Mouse (Mus musculus) hindbrain, embryonic 14.5 days (tissue): ENCODE measurements around the gene Gmeb2. TPM values are rescaled to one million over a fixed set of nuclear protein-coding genes. Genes with fewer than 3 reads are reported as not detected.

Experiments
- ATAC-seq: fragments of 200-750 bp; cut with Nextera tagmentation; 2 replicates; pipeline ENCODE4 v1.8.0; 2017; ENCODE audit warnings: moderate number of reproducible peaks, mild to moderate bottlenecking, moderate TSS enrichment, moderate library complexity; ENCODE audit not compliant: low FRiP score
- DNase-seq: peaks from one replicate; pipeline ENCODE4 v3.0.0-alpha.2; 2015; ENCODE audit warnings: low spot score
- H3K27ac ChIP-seq: fragments of 300-500 bp; sonication (generic); 2 replicates; pipeline ENCODE4 v1.5.1; 2014; ENCODE audit warnings: mild to moderate bottlenecking, moderate library complexity
- H3K27me3 ChIP-seq: fragments of 300-500 bp; sonication (generic); 2 replicates; pipeline ENCODE4 v1.6.1; 2014; ENCODE audit warnings: mild to moderate bottlenecking, low read length, mixed read lengths; ENCODE audit not compliant: control insufficient read depth, insufficient read depth
- H3K36me3 ChIP-seq: fragments of 300-500 bp; sonication (generic); replicated peaks from 2 replicates; pipeline ENCODE4 v1.6.1; 2014; ENCODE audit not compliant: control insufficient read depth, insufficient read depth
- H3K4me1 ChIP-seq: fragments of 300-500 bp; sonication (generic); replicated peaks from 2 replicates; pipeline ENCODE4 v1.6.1; 2014; ENCODE audit warnings: antibody characterized with exemption, low read length, mixed read lengths; ENCODE audit not compliant: control insufficient read depth, insufficient read depth
- H3K4me2 ChIP-seq: fragments of 300-500 bp; sonication (generic); replicated peaks from 2 replicates; pipeline ENCODE4 v1.6.1; 2014; ENCODE audit warnings: mild to moderate bottlenecking, moderate library complexity
- H3K4me3 ChIP-seq: fragments of 300-500 bp; sonication (generic); replicated peaks from 2 replicates; pipeline ENCODE4 v1.5.1; 2014; ENCODE audit warnings: mild to moderate bottlenecking, low read length
- H3K9ac ChIP-seq: fragments of 300-500 bp; sonication (generic); 2 replicates; pipeline ENCODE4 v1.6.1; 2014
- H3K9me3 ChIP-seq: fragments of 300-500 bp; sonication (generic); 2 replicates; pipeline ENCODE4 v1.6.1; 2016; ENCODE audit warnings: low read length; ENCODE audit not compliant: control insufficient read depth
- WGBS: fragments of 180-500 bp; shearing (Covaris S2); extraction: QIAGEN DNeasy Blood & Tissue Kit; methylation state at CpG from one replicate; pipeline ENCODE4 v1.1.7; 2014; 5-methylcytosine and 5-hydroxymethylcytosine counted together
- polyA plus RNA-seq: library from polyadenylated mRNA; unstranded; fragments of >200 nt; fragmentation: Nextera tagmentation; extraction: Ambion mirVana; gene quantifications from 2 replicates; pipeline ENCODE4 v1.2.1, GENCODE M21; 2014

The Gmeb2 gene
- polyA plus RNA-seq, 1 experiment from 2014 or later, result 18.0 TPM

GRCm38 (mm10) chr2:181219538-181220216, 68.2 kb downstream of the Gmeb2 start, which contains the start of gene Fndc11:
Gene Fndc11 (plus strand): TSS chr2:181220013.
- no peaks in the 10 kb centered on the region for H3K27me3 ChIP-seq
- H3K9ac ChIP-seq, result peak within 1 kb of the TSS; percentile 37
- ATAC-seq, result peak; percentile 83; the same call in 1 of the 2 replicates
- no peaks in the 10 kb centered on the region for H3K9me3 ChIP-seq
- H3K4me2 ChIP-seq, result peak within 1 kb of the TSS; percentile 56
- 4% methylated on average over 25 of the region's 25 CpGs for WGBS
- peak; percentile 57 for DNase-seq
- peak within 1 kb of the TSS; percentile 22 for H3K4me3 ChIP-seq
- peaks cover 14% of the 10 kb centered on the region; the same call in 1 of the 2 replicates for H3K4me1 ChIP-seq
- H3K27ac ChIP-seq, result peak within 1 kb of the TSS; percentile 26; the same call in 1 of the 2 replicates
- H3K36me3 ChIP-seq, result no peaks in the 10 kb centered on the region

GRCm38 (mm10) chr2:181218881-181219485, 68.9 kb downstream of the Gmeb2 start:
- H3K4me3 ChIP-seq, result no peak overlapping the region
- 77% methylated on average over 5 of the region's 5 CpGs for WGBS
- ATAC-seq (no peak), DNase-seq (no peak)
- H3K4me1 ChIP-seq, result peaks cover 14% of the 10 kb centered on the region; the same call in 1 of the 2 replicates
- no peak overlapping the region for H3K4me2 ChIP-seq
- no peaks in the 10 kb centered on the region for H3K36me3 ChIP-seq
- no peaks in the 10 kb centered on the region for H3K9me3 ChIP-seq
- H3K27me3 ChIP-seq, result peaks cover 6% of the 10 kb centered on the region
- H3K9ac ChIP-seq, result no peak overlapping the region
- H3K27ac ChIP-seq, result peak overlapping the region; percentile 26; the same call in 1 of the 2 replicates

GRCm38 (mm10) chr2:181216037-181216436, 71.8 kb downstream of the Gmeb2 start:
- Histone ChIP-seq H3K4me2 (no peak overlapping the region), H3K27ac (no peak overlapping the region), H3K9ac (no peak overlapping the region), H3K27me3 (peaks cover 36% of the 10 kb centered on the region), H3K9me3 (no peaks in the 10 kb centered on the region), H3K4me3 (no peak overlapping the region), H3K36me3 (no peaks in the 10 kb centered on the region), H3K4me1 (peaks cover 25% of the 10 kb centered on the region)
- ATAC-seq, result no peak
- no peak for DNase-seq
- WGBS, result 92% methylated on average over 6 of the region's 6 CpGs

- under 1% methylated on average over 17 of the region's 17 CpGs for WGBS
- Histone ChIP-seq H3K4me2 (peak within 1 kb of the TSS; percentile 48), H3K27me3 (peaks cover 37% of the 10 kb centered on the region), H3K27ac (no peak within 1 kb of the TSS), H3K4me1 (peaks cover 11% of the 10 kb centered on the region), H3K4me3 (peak within 1 kb of the TSS; percentile 17), H3K9ac (peak within 1 kb of the TSS; percentile 24; the same call in 1 of the 2 replicates), H3K9me3 (no peaks in the 10 kb centered on the region), H3K36me3 (no peaks in the 10 kb centered on the region)
- DNase-seq (no peak), ATAC-seq (no peak)
Measured at GRCm38 (mm10) chr2:181213021-181213445, 74.8 kb downstream of the Gmeb2 start, which contains the start of gene Srms. Gene Srms (minus strand): TSS chr2:181213185.

GRCm38 (mm10) chr2:181212389-181213020, 75.3 kb downstream of the Gmeb2 start:
- Histone ChIP-seq H3K9me3 (no peaks in the 10 kb centered on the region), H3K9ac (peak overlapping the region; percentile 24; the same call in 1 of the 2 replicates), H3K27me3 (peaks cover 37% of the 10 kb centered on the region), H3K36me3 (no peaks in the 10 kb centered on the region), H3K4me1 (peaks cover 11% of the 10 kb centered on the region), H3K4me2 (peak overlapping the region; percentile 48), H3K27ac (no peak overlapping the region), H3K4me3 (peak overlapping the region; percentile 17)
- DNase-seq (no peak), ATAC-seq (no peak)
- WGBS, result 3% methylated on average over 34 of the region's 34 CpGs

GRCm38 (mm10) chr2:181206118-181206517, 81.7 kb downstream of the Gmeb2 start:
- H3K4me1 ChIP-seq, result no peaks in the 10 kb centered on the region
- H3K27me3 ChIP-seq, result peaks cover 2% of the 10 kb centered on the region
- H3K4me3 ChIP-seq, result no peak overlapping the region
- no peaks in the 10 kb centered on the region for H3K36me3 ChIP-seq
- DNase-seq, result no peak
- no peak overlapping the region for H3K9ac ChIP-seq
- H3K9me3 ChIP-seq, result no peaks in the 10 kb centered on the region
- ATAC-seq, result no peak
- no peak overlapping the region for H3K27ac ChIP-seq
- H3K4me2 ChIP-seq, result no peak overlapping the region
- WGBS, result 81% methylated on average over 9 of the region's 9 CpGs

GRCm38 (mm10) chr2:181205678-181206077, 82.2 kb downstream of the Gmeb2 start:
- no peaks in the 10 kb centered on the region for H3K27me3 ChIP-seq
- no peak for DNase-seq
- H3K9ac ChIP-seq, result no peak overlapping the region
- H3K4me3 ChIP-seq, result no peak overlapping the region
- no peaks in the 10 kb centered on the region for H3K4me1 ChIP-seq
- no peak for ATAC-seq
- no peaks in the 10 kb centered on the region for H3K36me3 ChIP-seq
- no peak overlapping the region for H3K4me2 ChIP-seq
- 93% methylated on average over 5 of the region's 5 CpGs for WGBS
- H3K27ac ChIP-seq, result no peak overlapping the region
- no peaks in the 10 kb centered on the region for H3K9me3 ChIP-seq

GRCm38 (mm10) chr2:181202886-181203285, 84.9 kb downstream of the Gmeb2 start:
- ATAC-seq (no peak), DNase-seq (no peak)
- Histone ChIP-seq H3K36me3 (no peaks in the 10 kb centered on the region), H3K9me3 (no peaks in the 10 kb centered on the region), H3K4me2 (no peak overlapping the region), H3K9ac (no peak overlapping the region), H3K4me1 (no peaks in the 10 kb centered on the region), H3K27me3 (no peaks in the 10 kb centered on the region), H3K27ac (no peak overlapping the region), H3K4me3 (no peak overlapping the region)
- WGBS, result 77% methylated on average over 6 of the region's 6 CpGs

GRCm38 (mm10) chr2:181202422-181202821, 85.4 kb downstream of the Gmeb2 start, which contains the start of gene Ptk6:
Gene Ptk6 (minus strand): TSS chr2:181202789.
- Histone ChIP-seq H3K4me3 (no peak within 1 kb of the TSS), H3K4me1 (no peaks in the 10 kb centered on the region), H3K27me3 (no peaks in the 10 kb centered on the region), H3K4me2 (no peak within 1 kb of the TSS), H3K27ac (no peak within 1 kb of the TSS), H3K9me3 (no peaks in the 10 kb centered on the region), H3K36me3 (no peaks in the 10 kb centered on the region), H3K9ac (no peak within 1 kb of the TSS)
- DNase-seq (no peak), ATAC-seq (no peak)
- 82% methylated on average over 3 of the region's 3 CpGs for WGBS
